Mouse (Mus musculus) naive thymus-derived CD4-positive, alpha-beta T cell, adult 2 months (primary cell): ENCODE results near the gene Olfr963.
"Not testable (repeated sequence)": the region's sequence is repeated elsewhere in the genome, so short reads cannot be mapped to it uniquely, and the experiment has no call there.

Experiments
- DNase-seq: peaks from one replicate; pipeline ENCODE4 v3.0.0-alpha.2; 2011; ENCODE audit warnings: low read depth

Gene Olfr963

GRCm38 (mm10) chr9:39666905-39667304 lies at the start of gene Olfr963:
Olfr963 (plus strand) TSS chr9:39667205.
- no peak for DNase-seq

- DNase-seq, result no peak
These were observed 45.9 kb upstream of the Olfr963 start, which contains the start of gene Olfr960 for GRCm38 (mm10) chr9:39621073-39621472. Olfr960 (plus strand) TSS chr9:39621373.

GRCm38 (mm10) chr9:39623783-39624182 lies 43.2 kb upstream of the Olfr963 start:
- no peak for DNase-seq

- no peak for DNase-seq
These were observed 42.3 kb upstream of the Olfr963 start for GRCm38 (mm10) chr9:39624711-39625110.

GRCm38 (mm10) chr9:39629069-39629468 lies 37.9 kb upstream of the Olfr963 start:
- no peak for DNase-seq

GRCm38 (mm10) chr9:39633913-39634594 lies 33.0 kb upstream of the Olfr963 start:
- no peak for DNase-seq

- no peak for DNase-seq
These were observed 22.2 kb upstream of the Olfr963 start, which contains the start of gene Olfr961 for GRCm38 (mm10) chr9:39644785-39645184. Olfr961 (plus strand) TSS chr9:39645085.

GRCm38 (mm10) chr9:39647382-39647781 lies 19.6 kb upstream of the Olfr963 start:
- no peak for DNase-seq

- DNase-seq, result no peak
These were observed 12.1 kb upstream of the Olfr963 start for GRCm38 (mm10) chr9:39654756-39655396.

- no peak for DNase-seq
These were observed 2.7 kb downstream of the Olfr963 start for GRCm38 (mm10) chr9:39669723-39670122.

- no peak for DNase-seq
These were observed 7.8 kb downstream of the Olfr963 start for GRCm38 (mm10) chr9:39674820-39675219.

- DNase-seq, result no peak
These were observed 11.6 kb downstream of the Olfr963 start for GRCm38 (mm10) chr9:39678557-39678956.

GRCm38 (mm10) chr9:39679280-39679679 lies 12.3 kb downstream of the Olfr963 start:
- no peak for DNase-seq

- not testable (repeated sequence) for DNase-seq
These were observed 34.1 kb downstream of the Olfr963 start for GRCm38 (mm10) chr9:39701123-39701522.

GRCm38 (mm10) chr9:39707017-39707416 lies 40.0 kb downstream of the Olfr963 start, which contains the start of gene Olfr149:
Olfr149 (minus strand) TSS chr9:39707117.
- no peak for DNase-seq

- DNase-seq, result no peak
These were observed 42.0 kb downstream of the Olfr963 start for GRCm38 (mm10) chr9:39708958-39709357.

GRCm38 (mm10) chr9:39711053-39711452 lies 44.0 kb downstream of the Olfr963 start, which contains the start of gene Olfr965:
Olfr965 (plus strand) TSS chr9:39711353.
- DNase-seq, result no peak
